In the genomic region with DNA sequence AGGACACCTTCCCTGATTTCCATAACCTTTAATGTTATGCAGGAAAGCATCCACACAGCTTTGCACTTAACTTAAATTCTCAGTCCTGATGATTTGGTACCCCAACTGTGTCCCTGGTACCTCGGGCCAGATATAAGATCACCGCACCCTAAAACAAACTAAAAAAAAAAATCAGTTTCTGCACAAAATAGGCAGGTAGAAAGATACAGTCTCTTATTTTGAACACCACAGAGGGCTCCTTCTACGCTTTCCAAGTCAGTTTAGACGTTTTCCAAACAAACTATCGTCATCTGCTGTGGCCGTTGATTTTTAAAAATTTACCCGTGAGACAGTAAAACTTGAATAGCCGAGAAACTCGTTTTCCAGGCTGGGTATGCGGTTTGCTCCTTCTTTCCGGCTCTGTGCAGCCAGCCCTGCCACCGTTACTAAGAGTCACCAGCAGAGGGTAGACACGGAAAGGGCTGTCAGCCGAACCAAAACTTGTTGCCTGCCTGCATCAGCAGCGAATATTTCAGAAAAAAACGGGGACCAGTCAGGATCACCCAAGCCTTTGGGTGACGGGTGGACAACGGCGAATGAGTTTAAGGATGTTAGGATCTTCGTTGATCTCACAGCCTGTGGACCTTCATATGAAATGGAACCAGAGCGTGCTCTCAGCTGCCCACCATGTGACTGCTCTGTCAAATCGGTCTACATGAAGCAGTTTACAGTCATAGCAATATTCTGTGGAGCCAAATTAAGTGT, we compare ENCODE assay signal across 8 mouse cellular contexts.
DNase-seq lines count a peak whose midpoint lies in the region; ATAC-seq lines count a peak whose summit lies in the region.

No protein-coding gene starts in this region.

- H3K9me3 ChIP-seq in limb, embryonic 11.5 days (ENCODE audit: control insufficient read depth, low read length): no peaks in the 10 kb centered on the region
- H3K9me3 ChIP-seq in midbrain, embryonic 11.5 days (ENCODE audit: control insufficient read depth, low read length): no peaks in the 10 kb centered on the region

- WGBS in limb, embryonic 11.5 days: 25% methylated on average over 22 of the region's 22 CpGs
- 22% methylated on average over 22 of the region's 22 CpGs for WGBS in midbrain, embryonic 11.5 days

- H3K36me3 ChIP-seq in limb, embryonic 11.5 days (ENCODE audit: control insufficient read depth, insufficient read depth, low read length): no peaks in the 10 kb centered on the region
- no peaks in the 10 kb centered on the region for H3K36me3 ChIP-seq in midbrain, embryonic 11.5 days (ENCODE audit: control insufficient read depth, insufficient read depth, low read length)

- peak; percentile 75; the same call in 1 of the 2 replicates for ATAC-seq in limb, embryonic 11.5 days (ENCODE audit: insufficient number of reproducible peaks, low FRiP score, low TSS enrichment, low read depth)
- peak; percentile 89 for ATAC-seq in midbrain, embryonic 11.5 days (ENCODE audit: low FRiP score)

- peak; percentile 61 for DNase-seq in adrenal gland, adult 2 months
- peak; percentile 73 for DNase-seq in embryo, embryonic 9.5 days (ENCODE audit: extremely low spot score)
- DNase-seq in heart, adult 18-20 months: peak; percentile 44 to 64
- DNase-seq in kidney, adult 11 months: peak; percentile 43
- peak; percentile 74 for DNase-seq in limb, embryonic 11.5 days (ENCODE audit: low spot score)
- peak; percentile 94 for DNase-seq in midbrain, embryonic 11.5 days (ENCODE audit: low spot score, missing footprints)
- peak; percentile 31 to 50 for DNase-seq in right cerebral cortex, postnatal 36 days (ENCODE audit: low spot score in 2 of 2)
- DNase-seq in urinary bladder, postnatal 36 days (ENCODE audit: low spot score in 2 of 2): peak; percentile 63 to 65

- H3K4me2 ChIP-seq in limb, embryonic 11.5 days (ENCODE audit: low read depth, severe bottlenecking): peak overlapping the region; percentile 30
- peak overlapping the region; percentile 43 for H3K4me2 ChIP-seq in midbrain, embryonic 11.5 days

- H3K4me3 ChIP-seq in limb, embryonic 11.5 days (ENCODE audit: low read depth, low read length): no peak overlapping the region
- H3K4me3 ChIP-seq in midbrain, embryonic 11.5 days (ENCODE audit: low read depth, low read length): peak overlapping the region; percentile 14

- H3K27ac ChIP-seq in limb, embryonic 11.5 days (replicated peaks; ENCODE audit: low read depth, low read length): no peak overlapping the region
- H3K27ac ChIP-seq in midbrain, embryonic 11.5 days (ENCODE audit: low read depth, low read length): no peak overlapping the region

- H3K27me3 ChIP-seq in limb, embryonic 11.5 days (ENCODE audit: control insufficient read depth, insufficient read depth, low read length): no peaks in the 10 kb centered on the region
- no peaks in the 10 kb centered on the region for H3K27me3 ChIP-seq in midbrain, embryonic 11.5 days (ENCODE audit: control insufficient read depth, insufficient read depth, low read length)

- H3K4me1 ChIP-seq in limb, embryonic 11.5 days (ENCODE audit: control insufficient read depth, insufficient read depth, low read length): no peaks in the 10 kb centered on the region
- H3K4me1 ChIP-seq in midbrain, embryonic 11.5 days (ENCODE audit: control insufficient read depth, insufficient read depth, low read length): no peaks in the 10 kb centered on the region

- no peak overlapping the region for H3K9ac ChIP-seq in limb, embryonic 11.5 days (ENCODE audit: low read length)
- no peak overlapping the region for H3K9ac ChIP-seq in midbrain, embryonic 11.5 days (ENCODE audit: low read length)

Comparison
In these comparisons a context has a peak if more than half of its experiments do, and no peak if none do; other contexts are left out.
1. DNase-seq: peak in every context shown above with its lines; median percentile 94 in midbrain, embryonic 11.5 days; 74 in limb, embryonic 11.5 days; 73 in embryo, embryonic 9.5 days; 64 in urinary bladder, postnatal 36 days; 61 in adrenal gland, adult 2 months; 54 in heart, adult 18-20 months; 43 in kidney, adult 11 months; 40 in right cerebral cortex, postnatal 36 days.